Mouse (Mus musculus) midbrain, embryonic 12.5 days (tissue): Measurements from ENCODE around the gene Pabpc4l. TPM values are rescaled to one million over a fixed set of nuclear protein-coding genes. Genes with fewer than 3 reads are reported as not detected.
"Not testable (repeated sequence)": the region's sequence is repeated elsewhere in the genome, so short reads cannot be mapped to it uniquely, and the experiment has no call there.

Experiments used
- ATAC-seq: fragments of 200-750 bp; cut with Nextera tagmentation; 2 replicates; pipeline ENCODE4 v1.8.0; 2017; ENCODE audit warnings: low read depth, moderate TSS enrichment, moderate library complexity; ENCODE audit not compliant: low FRiP score
- H3K27ac ChIP-seq: fragments of 300-500 bp; sonication (generic); replicated peaks from 2 replicates; pipeline ENCODE4 v1.5.1; 2016; ENCODE audit warnings: mild to moderate bottlenecking
- H3K27me3 ChIP-seq: fragments of 300-500 bp; sonication (generic); 2 replicates; pipeline ENCODE4 v1.6.1; 2016; ENCODE audit warnings: mild to moderate bottlenecking
- H3K36me3 ChIP-seq: fragments of 300-500 bp; sonication (generic); 2 replicates; pipeline ENCODE4 v1.6.1; 2016
- H3K4me1 ChIP-seq: fragments of 300-500 bp; sonication (generic); 2 replicates; pipeline ENCODE4 v1.6.1; 2016
- H3K4me2 ChIP-seq: fragments of 300-500 bp; sonication (generic); replicated peaks from 2 replicates; pipeline ENCODE4 v1.6.1; 2016; ENCODE audit warnings: mild to moderate bottlenecking, moderate library complexity
- H3K4me3 ChIP-seq: fragments of 300-500 bp; sonication (generic); 2 replicates; pipeline ENCODE4 v1.5.1; 2016; ENCODE audit warnings: mild to moderate bottlenecking
- H3K9ac ChIP-seq: fragments of 300-500 bp; sonication (generic); replicated peaks from 2 replicates; pipeline ENCODE4 v1.6.1; 2016; ENCODE audit warnings: mild to moderate bottlenecking, moderate library complexity
- H3K9me3 ChIP-seq: fragments of 300-500 bp; sonication (generic); 2 replicates; pipeline ENCODE4 v1.6.1; 2016; ENCODE audit warnings: mild to moderate bottlenecking
- WGBS: fragments of 180-500 bp; shearing (Covaris S2); methylation state at CpG from one replicate; pipeline ENCODE4 v1.1.7; 2016; 5-methylcytosine and 5-hydroxymethylcytosine counted together
- polyA plus RNA-seq: library from polyadenylated mRNA; unstranded; fragments of >200 nt; fragmentation: Nextera tagmentation; extraction: Ambion mirVana; gene quantifications from 2 replicates; pipeline ENCODE4 v1.2.1, GENCODE M21; 2016

Pabpc4l gene
- 6.4 and 6.5 TPM in 2 replicates for polyA plus RNA-seq

DNA sequence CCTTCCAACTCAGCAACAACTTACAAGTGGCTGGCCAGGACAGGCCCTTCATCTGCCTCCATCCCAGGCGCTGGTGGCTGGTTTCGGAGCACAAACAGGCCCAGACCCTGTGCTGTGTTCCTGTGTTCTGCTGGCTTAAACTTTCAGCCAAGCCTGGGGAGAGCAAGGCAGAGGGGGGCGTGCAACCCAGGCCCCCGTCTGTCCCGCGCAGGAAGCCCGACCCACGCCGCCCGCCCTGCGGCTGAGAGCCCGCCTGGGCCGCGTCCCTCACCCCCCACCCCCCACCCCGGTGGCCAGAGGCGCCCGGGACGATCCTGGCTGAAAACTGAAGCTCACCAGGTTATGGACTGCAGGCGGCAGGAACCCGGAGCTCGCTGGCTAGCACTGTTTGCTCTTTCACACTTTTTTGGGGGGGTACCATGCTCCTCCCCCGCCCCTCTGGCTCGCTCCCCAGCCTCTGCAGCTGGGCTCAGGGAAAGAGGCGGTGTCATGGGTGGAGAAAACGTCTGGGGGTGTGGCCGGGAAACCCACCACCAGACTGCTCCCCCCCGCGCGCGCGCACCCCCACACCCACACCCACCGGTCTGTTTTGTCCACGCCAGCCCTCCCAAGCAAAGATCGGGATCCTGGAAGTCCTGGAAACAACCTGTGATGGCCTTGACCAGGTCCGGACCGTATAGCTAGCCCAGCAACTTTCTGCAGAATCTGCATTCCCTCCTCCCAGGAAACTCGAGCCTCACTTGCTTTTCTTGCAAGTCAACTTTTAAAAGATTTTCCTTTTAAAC is at the start of gene Pabpc4l:
TSS of gene Pabpc4l (minus strand) at position 739 of the 785 bp plus-strand sequence.
- no peaks in the 10 kb centered on the region for H3K36me3 ChIP-seq
- H3K27ac ChIP-seq: no peak within 1 kb of the TSS
- peak within 1 kb of the TSS; percentile 56 for H3K4me3 ChIP-seq
- ATAC-seq: peak; percentile 96
- H3K4me1 ChIP-seq: peaks cover 3% of the 10 kb centered on the region; the same call in 1 of the 2 replicates
- H3K9me3 ChIP-seq: no peaks in the 10 kb centered on the region
- peak within 1 kb of the TSS; percentile 76 for H3K4me2 ChIP-seq
- peak within 1 kb of the TSS; percentile 75 for H3K9ac ChIP-seq
- WGBS: under 1% methylated on average over 36 of the region's 37 CpGs
- H3K27me3 ChIP-seq: no peaks in the 10 kb centered on the region

GRCm38 (mm10) chr3:46490989-46491259 is 42.9 kb upstream of the Pabpc4l start:
- Histone ChIP-seq H3K27ac (no peak overlapping the region), H3K9ac (no peak overlapping the region), H3K4me1 (no peaks in the 10 kb centered on the region), H3K36me3 (no peaks in the 10 kb centered on the region), H3K4me2 (no peak overlapping the region), H3K9me3 (no peaks in the 10 kb centered on the region), H3K27me3 (no peaks in the 10 kb centered on the region), H3K4me3 (no peak overlapping the region)
- 66% methylated on average over 5 of the region's 5 CpGs for WGBS
- ATAC-seq: peak; percentile 49

GRCm38 (mm10) chr3:46490132-46490988 is 42.3 kb upstream of the Pabpc4l start:
- Histone ChIP-seq H3K27me3 (no peaks in the 10 kb centered on the region), H3K4me3 (no peak overlapping the region), H3K4me1 (no peaks in the 10 kb centered on the region), H3K36me3 (no peaks in the 10 kb centered on the region), H3K9ac (no peak overlapping the region), H3K9me3 (no peaks in the 10 kb centered on the region), H3K27ac (no peak overlapping the region), H3K4me2 (no peak overlapping the region)
- WGBS: 63% methylated on average over 15 of the region's 15 CpGs
- peak; percentile 49 for ATAC-seq

DNA sequence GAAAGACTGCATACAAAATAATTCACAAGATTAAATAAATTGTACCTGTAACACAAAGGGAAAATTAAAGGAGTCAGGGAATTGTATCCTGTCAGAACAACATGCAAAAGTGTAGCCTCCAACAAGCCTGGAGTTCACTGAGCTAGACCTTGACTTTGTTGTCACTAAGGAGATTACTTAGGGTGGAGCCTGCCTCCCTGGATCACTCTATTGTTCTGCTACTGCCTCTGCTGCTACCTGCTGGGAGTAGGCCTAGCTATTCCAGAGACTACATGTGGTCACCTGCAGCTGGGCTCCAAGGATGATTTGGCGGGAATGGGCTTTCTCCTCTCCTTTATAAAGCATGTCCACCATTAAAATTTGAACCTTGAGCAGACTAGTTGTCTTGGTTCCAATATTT is 38.1 kb upstream of the Pabpc4l start:
- H3K4me3 ChIP-seq, H3K27ac ChIP-seq, ATAC-seq, H3K4me2 ChIP-seq, H3K9ac ChIP-seq, H3K27me3 ChIP-seq, H3K9me3 ChIP-seq, H3K36me3 ChIP-seq, H3K4me1 ChIP-seq: not testable (repeated sequence)
- 56% methylated on average over 1 of the region's 1 CpGs for WGBS

DNA sequence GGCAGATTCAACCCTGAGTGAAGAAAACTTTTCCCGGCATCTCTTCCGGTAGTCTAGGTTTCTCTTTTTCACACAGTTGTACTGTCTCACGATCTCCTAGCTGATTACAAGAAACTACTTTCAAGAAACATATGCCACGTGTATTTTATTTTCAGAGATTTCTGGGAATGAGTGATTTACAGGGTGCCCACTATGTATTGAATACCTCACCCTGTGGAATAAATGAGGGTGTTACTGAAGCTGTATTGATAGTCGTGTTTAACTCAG is 180 bp upstream of the Pabpc4l start:
- H3K9me3 ChIP-seq: no peaks in the 10 kb centered on the region
- H3K4me3 ChIP-seq: peak overlapping the region; percentile 56
- WGBS: 17% methylated on average over 5 of the region's 5 CpGs
- peak overlapping the region; percentile 76 for H3K4me2 ChIP-seq
- H3K27me3 ChIP-seq: no peaks in the 10 kb centered on the region
- H3K36me3 ChIP-seq: no peaks in the 10 kb centered on the region
- peaks cover 3% of the 10 kb centered on the region; the same call in 1 of the 2 replicates for H3K4me1 ChIP-seq
- ATAC-seq: peak; percentile 11; the same call in 1 of the 2 replicates
- H3K9ac ChIP-seq: peak overlapping the region; percentile 75
- H3K27ac ChIP-seq: no peak overlapping the region

DNA sequence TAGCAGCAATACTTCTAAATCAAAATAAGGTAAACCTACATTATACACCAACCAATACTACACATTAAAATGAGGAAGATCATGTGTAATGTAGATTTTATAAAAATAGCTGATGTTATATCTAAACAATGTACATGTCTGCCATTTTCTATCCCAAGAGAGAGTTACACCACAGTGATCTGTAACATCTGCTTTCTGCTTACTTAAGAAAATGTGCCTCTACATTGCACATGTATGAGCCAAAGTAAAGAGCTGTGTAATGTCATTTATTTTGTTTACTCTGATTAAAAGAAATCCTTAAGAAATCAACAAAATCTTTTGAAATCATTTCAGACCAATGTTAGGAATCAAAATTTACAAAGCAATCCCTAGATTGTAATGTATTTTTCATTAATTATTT is 16.6 kb downstream of the Pabpc4l start:
- Histone ChIP-seq H3K27ac (no peak overlapping the region), H3K4me2 (no peak overlapping the region), H3K4me3 (no peak overlapping the region), H3K36me3 (no peaks in the 10 kb centered on the region), H3K9ac (no peak overlapping the region), H3K9me3 (no peaks in the 10 kb centered on the region), H3K27me3 (no peaks in the 10 kb centered on the region), H3K4me1 (no peaks in the 10 kb centered on the region)
- ATAC-seq: no peak
